Mouse (Mus musculus) layer of hippocampus, adult 11-12 months (tissue): ENCODE measurements at regions not wholly inside any gene's neighbourhood (a gene's known extent, or its start where the extent isn't known, plus 50 kb on each side); places are given as distances from the start of the nearest gene placed in this dataset.

Source experiments
- DNase-seq: peaks from one replicate; pipeline ENCODE4 v3.0.0; 2022; ENCODE audit warnings: low spot score

- no peak for DNase-seq
Measured at GRCm38 (mm10) chr6:14407754-14408153, 347.3 kb downstream of the Ppp1r3a start.

DNA sequence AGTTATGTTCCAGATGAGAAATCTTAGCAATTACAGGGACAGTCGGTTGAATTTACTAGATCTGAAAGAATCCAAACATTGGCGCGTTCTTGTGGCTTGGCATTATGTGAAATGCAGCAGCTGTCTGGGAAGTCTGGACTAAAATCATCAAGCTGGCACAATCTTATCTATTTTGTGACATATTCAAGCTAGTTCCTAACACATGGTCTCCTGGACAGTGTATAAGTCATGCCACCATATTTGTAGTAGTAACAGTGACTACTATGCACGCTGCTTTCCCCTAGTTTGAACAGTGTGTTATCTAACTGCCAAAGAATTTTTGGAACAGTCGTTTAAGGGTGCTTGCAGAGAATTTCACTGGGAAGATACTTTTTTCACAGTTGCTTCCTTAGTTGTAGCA, 396.8 kb downstream of the Ppp1r3a start:
- DNase-seq: peak; percentile 15
